Mouse (Mus musculus): ENCODE measurements around the gene Oas1a.

- TF ChIP-seq GATA1 (IDR thresholded peaks at IDR 0.05; ENCODE audit: low read length) (no peak), TAL1 (IDR thresholded peaks at IDR 0.05; ENCODE audit: low read length) (no peak)
Observed at GRCm38 (mm10) chr5:120871469-120871868, 35.9 kb downstream of the Oas1a start.

Data from erythroblast, embryonic 14.5 days (primary cell).